Mouse (Mus musculus): ENCODE results near the gene Gm20388. TPM values are rescaled to one million over a fixed set of nuclear protein-coding genes. Genes with fewer than 3 reads are reported as not detected.
A peak's percentile ranks its signal among the peaks of the same experiment; 100 is the strongest.

The Gm20388 gene
- polyA plus RNA-seq, 1 experiment from 2014 or later = 5.3 TPM

DNA sequence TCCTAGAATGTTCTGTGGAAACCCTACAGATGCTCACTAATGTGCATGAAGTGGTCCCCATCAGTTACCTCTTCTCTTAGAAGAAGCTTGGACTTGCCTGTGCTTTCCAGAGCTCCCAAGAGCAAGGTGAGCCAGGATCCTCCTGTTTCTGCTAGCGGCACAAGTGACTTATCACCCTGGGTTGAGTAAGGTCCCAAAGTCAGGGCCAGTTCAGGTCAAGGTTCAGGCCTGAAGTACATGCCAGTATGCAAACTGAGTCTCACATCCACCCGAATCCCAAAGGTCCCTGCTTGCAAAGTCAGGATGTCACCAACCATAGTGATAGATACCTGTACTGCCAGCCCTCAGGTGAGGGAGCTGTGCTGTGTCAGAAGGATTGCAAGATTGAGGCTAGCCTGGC is 1959.5 kb downstream of the Gm20388 start:
- Histone ChIP-seq H3K4me3 (ENCODE audit: low read depth, low read length) (no peak overlapping the region), H3K27me3 (replicated peaks; ENCODE audit: control insufficient read depth, insufficient read depth, low read length) (no peaks in the 10 kb centered on the region), H3K4me2 (no peak overlapping the region), H3K27ac (ENCODE audit: low read depth, low read length) (no peak overlapping the region), H3K9me3 (ENCODE audit: control insufficient read depth, low read length) (no peaks in the 10 kb centered on the region), H3K36me3 (ENCODE audit: control insufficient read depth, insufficient read depth, low read length) (no peaks in the 10 kb centered on the region), H3K9ac (ENCODE audit: low read depth, low read length) (no peak overlapping the region), H3K4me1 (replicated peaks; ENCODE audit: control insufficient read depth, insufficient read depth, low read length) (peaks cover 9% of the 10 kb centered on the region)
- 72% methylated on average over 2 of the region's 2 CpGs for WGBS
- DNase-seq (ENCODE audit: low spot score) = no peak
- ATAC-seq (replicated peaks; ENCODE audit: low FRiP score) = no peak

DNA sequence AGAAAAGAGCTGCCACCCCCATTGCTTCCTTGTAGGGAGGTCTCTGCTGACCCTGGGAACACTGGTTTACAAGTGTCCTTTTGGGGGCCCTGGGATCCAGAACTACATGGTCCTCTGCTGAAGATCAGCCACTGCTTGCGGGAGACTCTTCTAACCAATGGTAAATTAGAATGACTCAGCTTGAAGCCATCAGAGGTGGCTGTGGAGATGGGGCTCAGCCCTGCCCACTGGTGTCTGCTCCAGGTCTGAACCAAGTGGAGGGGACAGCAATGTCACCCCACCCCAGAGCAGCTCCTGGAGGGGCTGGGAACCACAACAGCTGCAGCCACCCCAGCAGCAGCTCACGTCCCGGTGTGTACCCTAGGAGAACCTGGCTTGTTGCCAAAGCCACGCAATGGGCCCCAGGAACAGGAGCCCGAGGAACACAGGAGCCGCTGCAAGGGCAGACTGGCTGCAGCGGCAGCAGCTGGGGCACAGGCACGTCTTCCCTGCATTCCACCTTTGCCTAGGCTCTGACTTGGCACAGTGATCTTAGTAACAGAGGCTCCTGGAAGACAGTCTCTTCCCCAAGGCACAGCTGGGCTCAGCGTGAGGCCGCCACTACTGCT is 1961.3 kb downstream of the Gm20388 start:
- Histone ChIP-seq H3K9me3 (ENCODE audit: control insufficient read depth, low read length) (no peaks in the 10 kb centered on the region), H3K27ac (ENCODE audit: low read depth, low read length) (no peak overlapping the region), H3K4me3 (ENCODE audit: low read depth, low read length) (no peak overlapping the region), H3K9ac (ENCODE audit: low read depth, low read length) (no peak overlapping the region), H3K27me3 (replicated peaks; ENCODE audit: control insufficient read depth, insufficient read depth, low read length) (no peaks in the 10 kb centered on the region), H3K36me3 (ENCODE audit: control insufficient read depth, insufficient read depth, low read length) (no peaks in the 10 kb centered on the region), H3K4me2 (no peak overlapping the region), H3K4me1 (replicated peaks; ENCODE audit: control insufficient read depth, insufficient read depth, low read length) (peaks cover 17% of the 10 kb centered on the region)
- WGBS = 42% methylated on average over 10 of the region's 10 CpGs
- DNase-seq (ENCODE audit: low spot score) = no peak
- ATAC-seq (replicated peaks; ENCODE audit: low FRiP score) = no peak

DNA sequence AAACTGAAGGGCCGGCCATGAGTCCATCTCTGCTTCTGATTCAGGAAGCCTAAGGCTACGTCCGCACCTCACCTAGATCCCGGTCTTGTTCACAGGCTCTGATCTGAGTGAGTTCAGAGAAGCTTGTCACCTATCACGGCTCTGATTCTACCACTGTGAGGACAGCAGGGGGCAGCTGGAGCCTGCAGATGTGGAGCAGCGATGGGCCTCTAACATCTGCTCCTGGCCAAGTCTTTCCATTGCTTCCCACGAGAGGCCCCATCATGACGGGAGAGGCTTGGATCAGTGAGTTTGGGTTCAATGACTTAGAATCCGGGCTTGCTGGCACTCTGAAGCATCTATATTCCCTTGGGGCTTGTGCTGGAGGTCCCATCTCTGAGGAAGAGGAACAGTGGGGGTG is 1963.4 kb downstream of the Gm20388 start:
- WGBS = 52% methylated on average over 9 of the region's 9 CpGs
- Histone ChIP-seq H3K9ac (ENCODE audit: low read depth, low read length) (no peak overlapping the region), H3K4me2 (no peak overlapping the region), H3K27me3 (replicated peaks; ENCODE audit: control insufficient read depth, insufficient read depth, low read length) (no peaks in the 10 kb centered on the region), H3K36me3 (ENCODE audit: control insufficient read depth, insufficient read depth, low read length) (no peaks in the 10 kb centered on the region), H3K4me3 (ENCODE audit: low read depth, low read length) (no peak overlapping the region), H3K27ac (ENCODE audit: low read depth, low read length) (no peak overlapping the region), H3K4me1 (replicated peaks; ENCODE audit: control insufficient read depth, insufficient read depth, low read length) (peaks cover 17% of the 10 kb centered on the region), H3K9me3 (ENCODE audit: control insufficient read depth, low read length) (no peaks in the 10 kb centered on the region)
- peak; percentile 57 for DNase-seq (ENCODE audit: low spot score)
- peak; percentile 55; the same call in 1 of the 2 replicates for ATAC-seq (replicated peaks; ENCODE audit: low FRiP score)

DNA sequence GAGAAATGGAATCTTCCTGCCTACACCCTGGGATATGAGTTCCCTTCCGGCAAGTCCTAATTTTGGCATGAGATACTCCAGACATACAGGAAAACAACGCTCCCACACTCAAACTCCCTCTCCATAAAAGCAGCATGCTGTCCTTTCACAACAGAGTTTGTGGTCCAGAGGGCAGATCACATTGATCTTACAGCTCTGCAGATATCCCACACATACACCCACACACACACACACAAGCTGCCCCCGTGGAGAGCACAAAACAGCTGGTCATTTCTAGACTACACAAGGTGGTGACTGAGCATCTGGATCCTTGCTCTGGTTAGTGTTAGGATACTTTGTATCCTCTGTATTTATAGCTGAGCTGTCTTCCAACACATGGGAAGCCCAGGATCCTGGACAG is 1964.4 kb downstream of the Gm20388 start:
- H3K9ac ChIP-seq (ENCODE audit: low read depth, low read length) = no peak overlapping the region
- H3K36me3 ChIP-seq (ENCODE audit: control insufficient read depth, insufficient read depth, low read length) = no peaks in the 10 kb centered on the region
- DNase-seq (ENCODE audit: low spot score) (no peak), ATAC-seq (replicated peaks; ENCODE audit: low FRiP score) (no peak)
- no peak overlapping the region for H3K4me3 ChIP-seq (ENCODE audit: low read depth, low read length)
- H3K27me3 ChIP-seq (replicated peaks; ENCODE audit: control insufficient read depth, insufficient read depth, low read length) = no peaks in the 10 kb centered on the region
- peaks cover 17% of the 10 kb centered on the region for H3K4me1 ChIP-seq (replicated peaks; ENCODE audit: control insufficient read depth, insufficient read depth, low read length)
- WGBS = 59% methylated on average over 3 of the region's 3 CpGs
- no peaks in the 10 kb centered on the region for H3K9me3 ChIP-seq (ENCODE audit: control insufficient read depth, low read length)
- H3K4me2 ChIP-seq = no peak overlapping the region
- H3K27ac ChIP-seq (ENCODE audit: low read depth, low read length) = no peak overlapping the region

DNA sequence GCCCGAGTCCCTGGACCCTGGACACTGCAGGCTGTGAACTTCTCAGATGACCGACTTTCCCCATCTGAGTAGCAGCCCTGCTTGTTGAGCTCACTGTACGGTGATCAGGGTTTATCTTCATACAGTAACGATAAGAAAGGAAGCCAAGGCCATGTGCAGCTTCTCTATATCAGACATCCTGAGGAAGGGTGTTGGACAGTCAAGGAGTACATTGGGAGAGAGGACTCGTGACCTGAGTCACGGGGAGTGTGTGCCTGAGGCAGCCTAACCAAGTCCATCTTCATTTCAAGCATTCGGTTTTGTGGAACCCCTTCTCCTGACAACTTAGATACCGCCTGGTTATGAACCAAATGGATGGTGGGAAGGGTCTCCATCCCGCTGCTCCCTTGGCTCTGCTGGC is 1964.9 kb downstream of the Gm20388 start:
- Histone ChIP-seq H3K9me3 (ENCODE audit: control insufficient read depth, low read length) (no peaks in the 10 kb centered on the region), H3K36me3 (ENCODE audit: control insufficient read depth, insufficient read depth, low read length) (no peaks in the 10 kb centered on the region), H3K4me3 (ENCODE audit: low read depth, low read length) (no peak overlapping the region), H3K4me2 (no peak overlapping the region), H3K9ac (ENCODE audit: low read depth, low read length) (no peak overlapping the region), H3K4me1 (replicated peaks; ENCODE audit: control insufficient read depth, insufficient read depth, low read length) (peaks cover 17% of the 10 kb centered on the region), H3K27me3 (replicated peaks; ENCODE audit: control insufficient read depth, insufficient read depth, low read length) (no peaks in the 10 kb centered on the region), H3K27ac (ENCODE audit: low read depth, low read length) (no peak overlapping the region)
- WGBS = 66% methylated on average over 9 of the region's 9 CpGs
- no peak for ATAC-seq (replicated peaks; ENCODE audit: low FRiP score)
- DNase-seq (ENCODE audit: low spot score) = no peak

DNA sequence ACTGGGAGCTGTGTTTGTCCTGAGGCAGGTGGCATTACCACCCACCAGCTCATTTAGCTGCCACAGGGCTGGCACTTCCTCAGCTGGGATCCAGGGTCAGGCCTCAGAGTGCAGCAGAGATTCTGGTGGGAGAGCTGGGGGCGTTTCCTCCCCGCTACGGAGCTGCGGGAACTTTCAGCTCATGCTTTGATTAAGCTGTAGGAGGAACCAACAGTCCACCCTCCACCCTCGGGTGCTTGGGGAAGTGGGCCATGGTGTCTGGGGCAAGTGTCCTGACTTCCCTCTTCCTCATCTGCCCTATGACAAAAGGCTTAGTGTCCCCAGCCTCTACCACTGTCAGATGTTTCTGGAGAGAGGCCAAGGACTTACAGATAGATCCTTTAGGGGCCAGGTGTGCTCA is 1966.6 kb downstream of the Gm20388 start:
- no peak for ATAC-seq (replicated peaks; ENCODE audit: low FRiP score)
- peaks cover 13% of the 10 kb centered on the region for H3K4me1 ChIP-seq (replicated peaks; ENCODE audit: control insufficient read depth, insufficient read depth, low read length)
- no peaks in the 10 kb centered on the region for H3K27me3 ChIP-seq (replicated peaks; ENCODE audit: control insufficient read depth, insufficient read depth, low read length)
- H3K9me3 ChIP-seq (ENCODE audit: control insufficient read depth, low read length) = no peaks in the 10 kb centered on the region
- WGBS = 41% methylated on average over 5 of the region's 5 CpGs
- no peak overlapping the region for H3K4me2 ChIP-seq
- no peak overlapping the region for H3K27ac ChIP-seq (ENCODE audit: low read depth, low read length)
- DNase-seq (ENCODE audit: low spot score) = no peak
- H3K9ac ChIP-seq (ENCODE audit: low read depth, low read length) = no peak overlapping the region
- H3K36me3 ChIP-seq (ENCODE audit: control insufficient read depth, insufficient read depth, low read length) = peaks cover 10% of the 10 kb centered on the region
- no peak overlapping the region for H3K4me3 ChIP-seq (ENCODE audit: low read depth, low read length)

DNA sequence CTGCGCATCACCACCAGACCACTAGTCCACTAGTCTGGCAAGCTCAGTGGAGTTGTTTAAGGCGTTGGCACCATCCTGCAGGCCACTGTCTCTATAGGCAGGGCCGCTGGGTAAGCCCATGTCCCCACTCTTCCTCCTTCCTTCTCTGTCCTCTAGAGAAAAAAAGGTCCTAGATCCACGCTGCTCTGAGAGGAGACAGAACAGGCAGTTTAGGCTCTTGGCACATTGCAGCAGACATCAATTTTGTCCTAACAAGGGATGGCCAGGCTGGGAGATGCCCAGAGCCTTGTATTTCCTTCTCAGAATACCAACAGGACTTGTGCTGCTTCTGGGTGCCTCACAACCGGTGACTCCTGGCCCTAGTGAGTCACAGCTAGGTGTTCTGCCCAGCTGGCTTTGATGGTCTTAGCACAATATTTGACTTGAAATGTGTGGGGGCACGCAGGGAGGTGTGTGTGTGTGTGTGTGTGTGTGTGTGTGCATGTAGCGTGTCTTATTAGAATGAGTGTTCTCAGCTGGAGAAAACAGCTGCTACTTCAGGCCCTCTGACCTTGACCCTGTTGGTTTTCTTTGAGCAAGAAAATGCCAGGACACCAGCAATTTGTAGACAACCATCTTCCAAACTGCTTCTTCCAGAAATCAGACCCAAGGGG is 1967.3 kb downstream of the Gm20388 start:
- 89% methylated on average over 7 of the region's 7 CpGs for WGBS
- Histone ChIP-seq H3K36me3 (ENCODE audit: control insufficient read depth, insufficient read depth, low read length) (peaks cover 14% of the 10 kb centered on the region), H3K27ac (ENCODE audit: low read depth, low read length) (no peak overlapping the region), H3K4me1 (replicated peaks; ENCODE audit: control insufficient read depth, insufficient read depth, low read length) (peaks cover 10% of the 10 kb centered on the region), H3K27me3 (replicated peaks; ENCODE audit: control insufficient read depth, insufficient read depth, low read length) (no peaks in the 10 kb centered on the region), H3K9me3 (ENCODE audit: control insufficient read depth, low read length) (no peaks in the 10 kb centered on the region), H3K4me3 (ENCODE audit: low read depth, low read length) (no peak overlapping the region), H3K9ac (ENCODE audit: low read depth, low read length) (no peak overlapping the region; the same call in 1 of the 2 replicates), H3K4me2 (no peak overlapping the region)
- ATAC-seq (replicated peaks; ENCODE audit: low FRiP score) (no peak), DNase-seq (ENCODE audit: low spot score) (no peak)

DNA sequence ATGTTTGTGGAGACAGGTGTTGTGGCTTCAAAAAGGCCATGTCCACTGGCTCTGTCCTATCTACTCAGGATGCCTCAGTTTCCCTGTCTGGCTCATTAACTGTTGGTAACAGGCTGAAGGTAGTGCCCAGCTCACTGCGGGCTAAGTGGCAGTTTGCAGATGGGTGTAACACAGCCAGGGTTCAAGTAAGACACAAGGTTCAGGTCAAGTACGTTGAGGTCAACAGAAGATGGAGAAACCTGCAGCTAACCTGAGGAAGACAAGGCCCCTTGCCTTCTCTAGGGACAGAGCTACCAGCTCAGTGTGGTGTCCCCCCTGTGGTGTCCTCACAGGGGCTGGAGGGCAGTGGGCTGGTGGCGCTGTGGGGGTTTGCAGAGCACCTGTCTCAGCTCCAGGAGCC is 1969.1 kb downstream of the Gm20388 start:
- Histone ChIP-seq H3K9ac (ENCODE audit: low read depth, low read length) (no peak overlapping the region), H3K4me2 (no peak overlapping the region), H3K36me3 (ENCODE audit: control insufficient read depth, insufficient read depth, low read length) (peaks cover 32% of the 10 kb centered on the region), H3K9me3 (ENCODE audit: control insufficient read depth, low read length) (no peaks in the 10 kb centered on the region), H3K4me3 (ENCODE audit: low read depth, low read length) (no peak overlapping the region), H3K27ac (ENCODE audit: low read depth, low read length) (no peak overlapping the region), H3K4me1 (replicated peaks; ENCODE audit: control insufficient read depth, insufficient read depth, low read length) (peaks cover 10% of the 10 kb centered on the region), H3K27me3 (replicated peaks; ENCODE audit: control insufficient read depth, insufficient read depth, low read length) (no peaks in the 10 kb centered on the region)
- 91% methylated on average over 3 of the region's 3 CpGs for WGBS
- ATAC-seq (replicated peaks; ENCODE audit: low FRiP score) (no peak), DNase-seq (ENCODE audit: low spot score) (no peak)

DNA sequence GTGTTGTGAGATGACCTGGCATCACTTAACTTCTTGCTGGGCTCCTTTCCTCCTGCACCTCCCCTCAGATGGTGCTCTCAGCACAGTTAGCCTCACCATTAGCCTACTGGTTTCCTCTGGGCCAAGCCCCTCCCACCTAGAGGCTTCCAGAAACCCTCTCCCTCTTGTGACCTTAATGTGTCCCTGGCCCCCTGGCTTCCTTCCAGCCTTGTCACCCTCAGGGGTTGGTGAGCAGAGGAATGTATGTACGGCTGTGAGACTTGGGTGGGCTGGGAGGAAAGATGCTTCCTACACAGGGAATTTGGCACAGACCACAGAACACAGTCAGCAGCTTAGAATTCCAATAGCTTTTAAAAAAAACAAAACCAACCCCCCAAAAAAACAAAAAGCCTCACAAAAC is 1970.2 kb downstream of the Gm20388 start:
- 77% methylated on average over 1 of the region's 1 CpGs for WGBS
- Histone ChIP-seq H3K27me3 (replicated peaks; ENCODE audit: control insufficient read depth, insufficient read depth, low read length) (no peaks in the 10 kb centered on the region), H3K4me3 (ENCODE audit: low read depth, low read length) (no peak overlapping the region), H3K4me1 (replicated peaks; ENCODE audit: control insufficient read depth, insufficient read depth, low read length) (peaks cover 2% of the 10 kb centered on the region), H3K36me3 (ENCODE audit: control insufficient read depth, insufficient read depth, low read length) (peaks cover 42% of the 10 kb centered on the region), H3K4me2 (no peak overlapping the region), H3K27ac (ENCODE audit: low read depth, low read length) (no peak overlapping the region), H3K9me3 (ENCODE audit: control insufficient read depth, low read length) (no peaks in the 10 kb centered on the region), H3K9ac (ENCODE audit: low read depth, low read length) (no peak overlapping the region)
- no peak for ATAC-seq (replicated peaks; ENCODE audit: low FRiP score)
- no peak for DNase-seq (ENCODE audit: low spot score)
